Mouse (Mus musculus): ENCODE results near the gene Tmem63b.

DNA sequence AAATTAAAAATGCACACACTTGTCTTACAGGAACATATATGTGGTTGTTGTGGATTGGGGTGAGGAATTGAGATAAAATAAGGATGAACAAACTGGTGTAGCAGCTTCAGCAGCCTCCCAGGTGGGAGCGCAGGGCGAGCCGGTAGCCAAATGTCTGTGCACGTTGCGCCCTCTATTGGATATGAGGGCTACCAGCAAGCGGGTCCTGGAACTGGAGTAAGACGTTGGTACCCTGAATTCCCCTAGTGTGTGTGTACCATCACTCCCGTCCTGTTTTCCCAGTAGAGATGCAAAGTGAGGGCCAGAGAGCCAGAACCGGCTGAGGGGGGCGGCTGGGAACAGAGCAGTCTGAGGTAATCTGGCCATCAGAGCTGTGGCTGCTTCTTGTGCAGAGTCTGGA, 31.6 kb upstream of the Tmem63b start:
- no peak for TF ChIP-seq POLR2A (IDR thresholded peaks at IDR 0.05; ENCODE audit: insufficient read depth, low read length)
- TF ChIP-seq CTCF (IDR thresholded peaks at IDR 0.05; ENCODE audit: low read depth, low read length) = peak; percentile 96
- TF ChIP-seq EP300 (IDR thresholded peaks at IDR 0.05; ENCODE audit: insufficient read depth, low read depth, low read length) = no peak

All from ES-Bruce4 (cell line).